Mouse (Mus musculus) MEL-GATA-1-ER (cell line): ENCODE measurements around the gene Igfbp2.

Source experiments
- DNase-seq: peaks from one replicate; pipeline ENCODE4 v3.0.0-alpha.2; 2012; ENCODE audit warnings: low read depth; ENCODE audit errors: extremely low read depth

Gene Igfbp2

GRCm38 (mm10) chr1:72853759-72854158 lies 29.5 kb downstream of the Igfbp2 start:
- DNase-seq, result no peak

- no peak for DNase-seq
These were observed 30.3 kb downstream of the Igfbp2 start for GRCm38 (mm10) chr1:72854337-72855237.

- no peak for DNase-seq
These were observed 31.4 kb downstream of the Igfbp2 start for GRCm38 (mm10) chr1:72855729-72856128.

- no peak for DNase-seq
These were observed 32.1 kb downstream of the Igfbp2 start for GRCm38 (mm10) chr1:72856209-72856909.

GRCm38 (mm10) chr1:72857142-72857541 lies 32.8 kb downstream of the Igfbp2 start:
- no peak for DNase-seq

GRCm38 (mm10) chr1:72857631-72858030 lies 33.3 kb downstream of the Igfbp2 start:
- DNase-seq, result no peak

GRCm38 (mm10) chr1:72858286-72858685 lies 34.0 kb downstream of the Igfbp2 start:
- DNase-seq, result no peak

- DNase-seq, result no peak
These were observed 34.6 kb downstream of the Igfbp2 start for GRCm38 (mm10) chr1:72858874-72859273.

GRCm38 (mm10) chr1:72859963-72860362 lies 35.7 kb downstream of the Igfbp2 start:
- no peak for DNase-seq

- DNase-seq, result no peak
These were observed 36.2 kb downstream of the Igfbp2 start for GRCm38 (mm10) chr1:72860502-72860901.

GRCm38 (mm10) chr1:72861702-72862101 lies 37.4 kb downstream of the Igfbp2 start:
- DNase-seq, result no peak

- no peak for DNase-seq
These were observed 37.9 kb downstream of the Igfbp2 start for GRCm38 (mm10) chr1:72862248-72862647.

GRCm38 (mm10) chr1:72863692-72864091 lies 39.4 kb downstream of the Igfbp2 start:
- DNase-seq, result no peak

GRCm38 (mm10) chr1:72864272-72864671 lies 40.0 kb downstream of the Igfbp2 start:
- DNase-seq, result no peak

GRCm38 (mm10) chr1:72865900-72866299 lies 41.6 kb downstream of the Igfbp2 start:
- no peak for DNase-seq

- DNase-seq, result no peak
These were observed 42.1 kb downstream of the Igfbp2 start for GRCm38 (mm10) chr1:72866417-72866816.

- no peak for DNase-seq
These were observed 43.0 kb downstream of the Igfbp2 start for GRCm38 (mm10) chr1:72867346-72867745.

- peak; percentile 26 for DNase-seq
These were observed 44.3 kb downstream of the Igfbp2 start for GRCm38 (mm10) chr1:72868429-72869215.

- DNase-seq, result no peak
These were observed 45.0 kb downstream of the Igfbp2 start for GRCm38 (mm10) chr1:72869275-72869674.

GRCm38 (mm10) chr1:72869681-72870614 lies 45.6 kb downstream of the Igfbp2 start:
- peak; percentile 74 for DNase-seq
